ENCODE assay signal across 8 mouse cellular contexts in genomic region chr12:8892876-8893532, GRCm38 (mm10). TPM values are rescaled to one million over a fixed set of nuclear protein-coding genes. Genes with fewer than 3 reads are reported as not detected.
DNase-seq lines count a peak whose midpoint lies in the region; ATAC-seq and TF ChIP-seq lines count a peak whose summit lies in the region.

No protein-coding gene starts in this region.

- H3K36me3 ChIP-seq in hindbrain, postnatal 0 days (ENCODE audit: insufficient read depth, low read length), result no peaks in the 10 kb centered on the region
- no peaks in the 10 kb centered on the region for H3K36me3 ChIP-seq in hindbrain, embryonic 14.5 days (replicated peaks; ENCODE audit: control insufficient read depth, insufficient read depth)
- H3K36me3 ChIP-seq in embryonic facial prominence, embryonic 10.5 days (replicated peaks), result no peaks in the 10 kb centered on the region
- H3K36me3 ChIP-seq in liver, embryonic 13.5 days, result no peaks in the 10 kb centered on the region
- no peaks in the 10 kb centered on the region for H3K36me3 ChIP-seq in thymus, adult 2 months (ENCODE audit: control insufficient read depth, insufficient read depth, low read length)

- WGBS in hindbrain, postnatal 0 days, result 53% methylated on average over 17 of the region's 21 CpGs
- WGBS in hindbrain, embryonic 14.5 days, result 45% methylated on average over 16 of the region's 21 CpGs
- 42% methylated on average over 16 of the region's 21 CpGs for WGBS in embryonic facial prominence, embryonic 10.5 days
- 42% methylated on average over 16 of the region's 21 CpGs for WGBS in liver, embryonic 13.5 days (ENCODE audit: insufficient replicate concordance)
- WGBS in thymus, adult 2 months, result 59% methylated on average over 17 of the region's 21 CpGs

- no peaks in the 10 kb centered on the region for H3K9me3 ChIP-seq in hindbrain, postnatal 0 days (ENCODE audit: low read length)
- H3K9me3 ChIP-seq in hindbrain, embryonic 14.5 days (ENCODE audit: control insufficient read depth, low read length), result no peaks in the 10 kb centered on the region
- no peaks in the 10 kb centered on the region for H3K9me3 ChIP-seq in embryonic facial prominence, embryonic 10.5 days
- no peaks in the 10 kb centered on the region for H3K9me3 ChIP-seq in liver, embryonic 13.5 days (replicated peaks)

- H3K27ac ChIP-seq in hindbrain, postnatal 0 days, result no peak overlapping the region
- no peak overlapping the region for H3K27ac ChIP-seq in hindbrain, embryonic 14.5 days
- H3K27ac ChIP-seq in embryonic facial prominence, embryonic 10.5 days (replicated peaks), result peak overlapping the region; percentile 35; the same call in 1 of the 2 replicates
- H3K27ac ChIP-seq in liver, embryonic 13.5 days, result no peak overlapping the region
- H3K27ac ChIP-seq in thymus, adult 2 months (ENCODE audit: control insufficient read depth, insufficient read depth, low read length), result no peak overlapping the region

- ATAC-seq in hindbrain, postnatal 0 days, result no peak
- ATAC-seq in hindbrain, embryonic 14.5 days (ENCODE audit: low FRiP score), result no peak
- no peak for ATAC-seq in liver, embryonic 13.5 days (ENCODE audit: low read depth)

- TF ChIP-seq POLR2A in thymus, adult 2 months (IDR thresholded peaks at IDR 0.05; ENCODE audit: control insufficient read depth, extremely low read depth, insufficient read depth, low read length, poor library complexity), result no peak

- no peaks in the 10 kb centered on the region for H3K27me3 ChIP-seq in hindbrain, postnatal 0 days (ENCODE audit: insufficient read depth, low read length)
- H3K27me3 ChIP-seq in hindbrain, embryonic 14.5 days (ENCODE audit: control insufficient read depth, insufficient read depth, low read length), result no peaks in the 10 kb centered on the region
- H3K27me3 ChIP-seq in embryonic facial prominence, embryonic 10.5 days (replicated peaks; ENCODE audit: low read depth, poor library complexity, severe bottlenecking), result no peaks in the 10 kb centered on the region
- H3K27me3 ChIP-seq in liver, embryonic 13.5 days, result 0 out of 2 replicates have a peak, but pooled peaks cover 5% of the 10 kb centered on the region
- no peaks in the 10 kb centered on the region for H3K27me3 ChIP-seq in thymus, adult 2 months (ENCODE audit: control insufficient read depth, insufficient read depth, low read length)

- no peaks in the 10 kb centered on the region for H3K4me1 ChIP-seq in hindbrain, postnatal 0 days (ENCODE audit: insufficient read depth, low read length)
- H3K4me1 ChIP-seq in hindbrain, embryonic 14.5 days (replicated peaks; ENCODE audit: control insufficient read depth, insufficient read depth, low read length), result no peaks in the 10 kb centered on the region
- peaks cover 45% of the 10 kb centered on the region for H3K4me1 ChIP-seq in embryonic facial prominence, embryonic 10.5 days
- no peaks in the 10 kb centered on the region for H3K4me1 ChIP-seq in liver, embryonic 13.5 days (replicated peaks)
- H3K4me1 ChIP-seq in thymus, adult 2 months (replicated peaks; ENCODE audit: control insufficient read depth, insufficient read depth, low read length), result no peaks in the 10 kb centered on the region

- DNase-seq in hindbrain, postnatal 0 days (ENCODE audit: low spot score), result no peak
- DNase-seq in hindbrain, embryonic 14.5 days (ENCODE audit: low spot score), result no peak
- peak; percentile 28 for DNase-seq in R1 (ENCODE audit: low read depth, low spot score)
- no peak for DNase-seq in embryonic facial prominence, embryonic 10.5 days (ENCODE audit: low spot score)
- no peak for DNase-seq in liver, embryonic 13.5 days
- no peak for DNase-seq in layer of hippocampus, postnatal 25 days (ENCODE audit: extremely low spot score in 1 of 2, low spot score in 1 of 2)
- DNase-seq in thymus, adult 2 months, result no peak
- DNase-seq in cerebellum, postnatal 36 days, result no peak

- no peak overlapping the region for H3K9ac ChIP-seq in hindbrain, postnatal 0 days (replicated peaks; ENCODE audit: low read length)
- no peak overlapping the region for H3K9ac ChIP-seq in hindbrain, embryonic 14.5 days
- no peak overlapping the region for H3K9ac ChIP-seq in liver, embryonic 13.5 days

- H3K4me2 ChIP-seq in hindbrain, postnatal 0 days (ENCODE audit: low read depth, low read length), result peak overlapping the region; percentile 23; the same call in 1 of the 2 replicates
- H3K4me2 ChIP-seq in hindbrain, embryonic 14.5 days (replicated peaks), result no peak overlapping the region
- 0 out of 2 replicates have a peak overlapping the region, but pooled peaks have one; percentile 0 for H3K4me2 ChIP-seq in liver, embryonic 13.5 days

- no peak for TF ChIP-seq CTCF in hindbrain, postnatal 0 days (IDR thresholded peaks at IDR 0.05; ENCODE audit: low read depth)
- TF ChIP-seq CTCF in thymus, adult 2 months (IDR thresholded peaks at IDR 0.05; ENCODE audit: borderline replicate concordance, control insufficient read depth, extremely low read depth, insufficient read depth, low read length, poor library complexity), result no peak

- no peak overlapping the region for H3K4me3 ChIP-seq in hindbrain, postnatal 0 days (ENCODE audit: low read length)
- no peak overlapping the region for H3K4me3 ChIP-seq in hindbrain, embryonic 14.5 days (replicated peaks; ENCODE audit: low read length)
- H3K4me3 ChIP-seq in embryonic facial prominence, embryonic 10.5 days, result 0 out of 2 replicates have a peak overlapping the region, but pooled peaks have one; percentile 32
- H3K4me3 ChIP-seq in liver, embryonic 13.5 days (replicated peaks), result no peak overlapping the region
- H3K4me3 ChIP-seq in thymus, adult 2 months (ENCODE audit: control insufficient read depth, insufficient read depth, low read length), result no peak overlapping the region

RNA-seq across cellular contexts. Expression of gene Laptm4a, which starts 28.5 kb away (rescaled TPM):
- 185 and 196 TPM in 2 replicates for total RNA-seq in hindbrain, postnatal 0 days (2014; rRNA removed)
- polyA plus RNA-seq in hindbrain, postnatal 0 days (2015; fragmentation: Nextera tagmentation; extraction: Ambion mirVana), result 289 and 299 TPM in 2 replicates
- 173 and 189 TPM in 2 replicates for polyA plus RNA-seq in hindbrain, embryonic 14.5 days (2014; fragmentation: Nextera tagmentation; extraction: Ambion mirVana)
- polyA plus RNA-seq in embryonic facial prominence, embryonic 10.5 days (2016; fragmentation: Nextera tagmentation; extraction: Ambion mirVana), result 170 and 196 TPM in 2 replicates
- polyA plus RNA-seq in liver, embryonic 13.5 days (2015; fragmentation: Nextera tagmentation; extraction: Ambion mirVana), result 71.4 and 83.9 TPM in 2 replicates
- 100 to 1,000 TPM; 222 to 223 TPM for total RNA-seq in layer of hippocampus, postnatal 25 days (2021)
- polyA plus RNA-seq in thymus, adult 2 months (2012; rRNA removed), result 109 and 138 TPM in 2 replicates

RNA-seq across cellular contexts. Expression of gene Matn3, which starts 54.7 kb away (rescaled TPM):
- 0.04 and 0.31 TPM in 2 replicates for total RNA-seq in hindbrain, postnatal 0 days (2014; rRNA removed)
- 0.08 and 0.10 TPM in 2 replicates for polyA plus RNA-seq in hindbrain, postnatal 0 days (2015; fragmentation: Nextera tagmentation; extraction: Ambion mirVana)
- polyA plus RNA-seq in hindbrain, embryonic 14.5 days (2014; fragmentation: Nextera tagmentation; extraction: Ambion mirVana), result 0.15 and 0.17 TPM in 2 replicates
- polyA plus RNA-seq in embryonic facial prominence, embryonic 10.5 days (2016; fragmentation: Nextera tagmentation; extraction: Ambion mirVana), result 3.0 and 3.3 TPM in 2 replicates
- 0.20 and 0.25 TPM in 2 replicates for polyA plus RNA-seq in liver, embryonic 13.5 days (2015; fragmentation: Nextera tagmentation; extraction: Ambion mirVana)
- total RNA-seq in layer of hippocampus, postnatal 25 days (2021), result not detected
- 0.06 and 0.15 TPM in 2 replicates for polyA plus RNA-seq in thymus, adult 2 months (2012; rRNA removed)
